Mouse (Mus musculus): ENCODE measurements at regions not wholly inside any gene's neighbourhood (a gene's known extent, or its start where the extent isn't known, plus 50 kb on each side); places are given as distances from the start of the nearest gene placed in this dataset.

DNA sequence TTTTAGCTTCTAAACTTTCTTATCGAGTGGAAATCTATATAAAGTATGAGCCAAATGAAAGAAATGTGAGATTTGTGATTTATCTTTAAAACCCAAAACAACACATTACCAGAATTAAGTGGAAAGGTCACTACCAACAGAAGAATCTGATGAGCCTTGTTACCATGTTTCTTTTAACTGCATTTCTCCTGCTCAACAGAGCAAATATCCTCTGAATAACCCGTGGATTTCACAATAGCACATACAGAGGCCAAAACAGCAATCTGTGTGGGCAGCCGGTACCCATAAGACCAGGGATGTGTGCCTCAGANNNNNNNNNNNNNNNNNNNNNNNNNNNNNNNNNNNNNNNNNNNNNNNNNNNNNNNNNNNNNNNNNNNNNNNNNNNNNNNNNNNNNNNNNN, 85.3 kb downstream of the 4930444P10Rik start:
- no peak for DNase-seq

DNA sequence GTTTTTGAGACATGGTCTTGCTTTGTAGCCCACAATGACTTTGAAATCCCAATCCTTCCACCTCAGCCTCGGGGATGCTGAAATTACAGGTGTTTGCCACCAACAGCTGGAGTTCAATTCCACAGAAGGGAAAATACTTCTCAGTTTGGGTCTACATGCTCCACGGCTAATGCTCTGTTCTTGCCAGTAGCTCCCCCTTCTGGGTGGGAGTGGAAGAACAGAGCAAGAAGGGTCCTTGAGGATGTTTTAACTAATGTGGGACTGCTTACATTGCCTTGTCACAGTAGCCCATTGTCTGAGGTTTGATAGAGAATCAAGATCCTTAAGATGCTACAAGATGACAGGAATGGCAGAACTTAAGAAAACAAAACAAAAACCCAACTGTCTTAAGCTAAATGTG, 86.2 kb downstream of the 4930444P10Rik start:
- no peak for DNase-seq

DNA sequence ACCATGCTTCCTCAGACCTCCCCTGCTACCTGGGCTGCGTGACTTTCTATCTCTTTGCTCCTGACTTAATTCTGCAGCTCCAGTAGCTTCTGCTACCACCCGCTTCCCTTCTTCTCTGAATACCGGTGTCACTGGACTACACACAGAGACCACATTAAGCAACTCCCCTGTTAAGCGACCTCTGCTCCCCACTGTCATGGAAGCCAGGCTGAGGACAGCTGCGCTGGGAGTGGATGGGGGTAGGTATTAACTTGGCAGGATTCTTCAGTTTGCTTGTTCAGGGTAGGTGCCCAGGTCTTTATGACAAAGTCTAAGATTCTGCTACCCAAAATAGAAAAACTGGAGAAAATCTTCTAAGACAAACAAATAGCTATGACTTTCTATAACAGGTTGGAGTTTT, 96.0 kb downstream of the 4930444P10Rik start:
- no peak for DNase-seq

DNA sequence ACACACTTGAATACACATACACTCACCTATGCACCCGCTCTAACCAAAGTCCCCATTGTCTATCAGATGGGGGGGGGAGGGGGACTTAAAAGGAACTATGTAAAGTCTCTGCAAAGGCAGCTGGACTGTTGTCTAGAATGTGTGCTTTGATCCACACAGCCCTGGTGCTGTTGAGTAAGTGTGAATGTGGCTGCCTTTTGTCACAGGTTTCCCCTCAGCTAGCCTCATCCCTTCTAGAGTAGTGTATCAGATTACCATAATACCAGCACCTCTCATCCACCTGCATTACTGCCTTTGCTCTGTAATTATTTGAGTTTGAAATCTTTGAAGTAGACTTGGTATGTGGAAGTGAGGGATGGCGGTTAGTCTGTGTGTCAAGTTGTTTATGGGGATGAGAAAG, 96.8 kb downstream of the 4930444P10Rik start:
- DNase-seq, result no peak

DNA sequence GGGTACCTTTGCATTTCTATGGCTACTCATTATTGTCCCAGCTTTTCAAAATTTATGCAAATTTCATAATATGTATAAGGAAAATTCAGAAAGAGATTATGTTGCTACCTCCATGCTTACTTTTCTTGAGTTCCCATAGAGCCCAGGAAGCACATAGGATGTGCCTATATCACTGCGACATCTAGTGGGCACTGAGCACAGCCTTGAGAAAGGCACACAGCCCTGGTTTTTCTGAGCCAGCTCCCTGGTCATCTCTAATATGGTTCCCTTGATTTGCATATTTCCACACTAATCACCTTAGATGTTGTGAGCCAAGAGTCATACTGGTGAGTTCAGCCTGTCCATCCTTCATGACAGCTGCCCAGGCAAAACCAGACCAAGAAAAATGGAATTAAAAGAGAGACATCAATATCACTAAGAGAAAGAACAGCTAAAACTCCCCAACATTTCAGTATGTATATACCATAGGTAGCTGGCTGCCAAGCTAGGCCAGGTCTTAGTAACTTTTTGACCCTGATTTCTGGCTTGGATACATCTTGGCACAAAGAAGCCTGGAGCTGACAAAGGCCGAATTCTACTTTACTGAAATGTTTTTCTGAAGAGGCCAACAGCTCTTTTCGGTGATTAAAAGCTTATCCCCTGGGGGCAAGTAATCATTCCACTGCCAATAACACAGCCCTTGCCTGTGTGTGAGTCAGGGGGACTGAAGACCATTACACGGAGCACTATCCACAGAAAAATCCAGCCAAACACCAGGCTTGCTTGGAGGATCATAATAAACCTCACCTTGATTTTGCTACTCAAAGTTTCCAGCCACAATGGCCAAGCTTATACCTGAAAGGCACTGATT, 99.3 kb downstream of the 4930444P10Rik start:
- no peak for DNase-seq

DNA sequence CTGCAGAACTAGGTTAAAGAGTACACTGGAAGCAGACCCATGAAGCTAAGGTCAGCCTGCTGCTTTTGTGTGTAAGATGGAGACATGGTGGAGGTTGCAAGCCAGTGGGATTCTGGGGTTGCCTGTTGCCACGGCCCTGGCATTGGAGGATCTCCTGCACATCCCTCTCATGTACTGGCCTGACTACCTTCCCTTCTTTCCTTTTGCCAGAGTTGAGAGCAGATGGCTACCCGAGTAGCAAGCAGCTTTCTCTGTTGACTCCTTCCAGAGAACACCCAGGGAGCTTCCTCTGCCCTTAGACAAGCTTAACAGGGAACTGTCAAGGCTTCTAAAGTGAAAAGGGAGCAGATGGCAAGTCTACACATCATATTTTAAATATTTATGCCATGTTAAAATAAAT, 102.1 kb downstream of the 4930444P10Rik start:
- no peak for DNase-seq

DNA sequence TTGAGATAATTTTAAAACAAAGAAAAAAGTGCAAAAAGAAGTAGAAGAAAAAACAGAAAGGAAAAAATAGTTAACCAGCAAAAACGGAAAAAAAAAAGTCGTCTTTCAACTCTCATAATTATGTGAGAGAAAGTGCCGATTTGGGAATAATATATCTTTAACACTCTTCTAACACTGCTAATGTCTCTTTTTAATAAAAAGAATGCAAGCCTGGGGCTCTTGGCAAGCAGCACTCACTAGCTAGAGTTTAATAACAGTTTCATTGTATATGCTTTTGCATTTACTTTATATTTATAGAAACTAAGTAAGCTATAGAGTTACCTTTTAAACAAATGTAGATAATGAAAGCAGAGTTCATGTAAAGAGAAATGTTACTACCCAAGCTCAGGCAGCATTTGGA, 107.5 kb downstream of the 4930444P10Rik start:
- no peak for DNase-seq

DNA sequence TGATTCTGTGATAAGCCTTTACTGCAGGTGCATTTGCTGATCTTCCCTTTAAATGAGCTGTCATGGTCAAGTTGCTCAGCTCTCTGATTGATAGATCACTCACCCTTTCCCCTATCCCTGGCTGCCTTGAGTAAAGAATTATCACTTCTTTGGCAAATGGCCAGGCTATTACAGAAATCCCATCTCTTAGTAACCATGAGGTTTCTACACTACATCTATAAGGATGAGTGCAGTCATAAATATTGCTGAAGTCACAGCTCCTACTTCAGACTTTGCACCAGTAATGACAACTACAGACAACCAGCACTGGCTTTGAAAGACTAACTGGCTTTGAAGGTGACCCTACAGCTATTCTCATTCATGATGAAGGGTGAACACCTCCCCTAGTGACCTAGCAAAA, 113.8 kb downstream of the 4930444P10Rik start:
- no peak for DNase-seq

DNA sequence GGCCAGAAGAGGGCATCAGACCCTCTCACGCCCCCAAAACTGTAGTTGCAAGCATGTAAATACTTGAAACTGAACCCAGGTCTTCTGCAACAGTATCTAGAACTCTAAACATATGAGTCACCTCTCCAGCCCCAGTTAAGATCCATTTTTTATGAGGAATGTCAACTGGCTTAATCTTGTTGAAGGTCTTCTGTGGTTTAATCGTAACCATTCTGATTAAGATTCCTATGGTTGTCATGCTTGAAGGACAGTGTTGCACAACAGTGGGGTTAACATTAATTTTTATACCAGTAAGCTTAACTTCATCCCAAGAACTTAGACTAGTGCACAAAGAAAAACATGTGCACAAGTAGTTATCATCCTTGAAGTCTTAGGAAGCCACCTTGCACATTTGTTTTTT, 133.5 kb downstream of the 4930444P10Rik start:
- DNase-seq, result no peak

DNA sequence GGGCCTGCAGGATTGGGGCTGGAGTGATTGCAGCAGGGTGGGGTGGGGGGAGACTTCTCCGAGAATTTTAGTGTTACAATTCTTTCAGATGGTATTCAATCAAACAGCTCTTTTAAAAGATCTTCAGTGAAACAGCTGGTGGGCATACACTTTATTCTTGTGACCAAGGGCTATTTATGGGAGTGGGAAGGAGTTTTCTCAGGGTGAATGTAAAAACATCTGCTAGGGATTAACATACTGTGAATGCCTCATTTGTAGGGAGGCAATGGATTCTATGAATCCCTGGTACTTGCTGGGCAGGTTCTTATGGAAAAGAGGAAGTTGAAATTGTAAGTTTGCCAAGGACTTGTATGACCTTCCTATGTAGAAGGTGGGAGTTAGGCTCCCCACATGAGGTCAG, 134.5 kb downstream of the 4930444P10Rik start:
- DNase-seq, result no peak

DNA sequence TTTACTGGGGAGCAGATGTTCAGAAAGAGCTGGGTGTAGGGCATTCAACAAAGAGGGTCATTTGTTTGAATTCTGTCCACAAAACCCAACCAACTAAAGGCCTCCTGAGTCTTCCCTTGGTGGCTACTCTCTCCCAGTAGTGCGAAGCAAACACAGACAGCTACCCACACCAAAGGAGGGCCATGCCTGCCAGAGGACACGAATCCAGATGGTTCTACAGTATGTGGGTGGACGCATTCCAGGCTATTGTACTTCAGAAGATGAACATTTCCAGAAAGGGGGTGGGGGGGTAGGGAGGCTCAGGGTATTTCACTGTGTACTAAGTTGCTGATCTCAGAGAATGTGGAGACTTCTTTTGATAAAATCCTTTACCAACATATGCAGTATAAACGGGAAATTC, 149.5 kb downstream of the 4930444P10Rik start:
- DNase-seq, result peak; percentile 14 to 15

DNA sequence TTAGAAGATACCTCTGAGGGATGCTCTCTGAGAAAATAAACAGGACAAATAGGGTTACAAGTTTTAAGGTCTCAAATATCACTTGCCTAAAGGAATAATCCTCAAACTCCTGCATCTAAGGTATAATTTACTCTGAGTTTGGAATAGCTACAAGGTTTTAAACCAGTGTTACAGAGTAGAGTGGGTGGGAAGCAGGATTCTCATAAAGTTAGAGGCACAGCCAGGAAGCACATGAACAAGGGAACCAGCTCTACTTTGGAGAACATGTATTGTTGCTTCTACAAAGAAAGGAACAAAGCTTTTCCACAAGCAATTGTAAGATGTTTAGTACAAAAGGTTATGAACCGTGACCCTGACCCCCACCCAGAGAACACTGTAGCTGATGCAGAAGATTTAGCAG, 150.1 kb downstream of the 4930444P10Rik start:
- DNase-seq, result no peak

Data from layer of hippocampus, postnatal 36 days (tissue).